Mouse (Mus musculus) layer of hippocampus, adult 18-20 months (tissue): Measurements from ENCODE around the gene Shroom2. TPM values are rescaled to one million over a fixed set of nuclear protein-coding genes. Genes with fewer than 3 reads are reported as not detected.

ENCODE experiments used
- DNase-seq, 2 experiments: peaks; one replicate each; pipeline ENCODE4 v3.0.0; 2022; ENCODE audit warnings: low spot score in 2 of 2
- long read RNA-seq: library from polyadenylated mRNA; stranded (forward); transcript quantifications from one replicate; pipeline ENCODE4 v2.0.0, GENCODE M21; 2021
- total RNA-seq, 2 experiments: library from RNA; stranded (reverse); gene quantifications; 2 replicates each; pipeline ENCODE4 v1.2.3; 2021

Gene Shroom2
- total RNA-seq: 10 to 100 TPM; 87.2 to 90.7 TPM
- long read RNA-seq, full-length matches to known transcripts: 2 of 111 reads
- long read RNA-seq, partial matches to known transcripts: 10 of 111 reads
- long read RNA-seq, other reads (novel, unspliced or antisense): 99 of 111 reads

DNA sequence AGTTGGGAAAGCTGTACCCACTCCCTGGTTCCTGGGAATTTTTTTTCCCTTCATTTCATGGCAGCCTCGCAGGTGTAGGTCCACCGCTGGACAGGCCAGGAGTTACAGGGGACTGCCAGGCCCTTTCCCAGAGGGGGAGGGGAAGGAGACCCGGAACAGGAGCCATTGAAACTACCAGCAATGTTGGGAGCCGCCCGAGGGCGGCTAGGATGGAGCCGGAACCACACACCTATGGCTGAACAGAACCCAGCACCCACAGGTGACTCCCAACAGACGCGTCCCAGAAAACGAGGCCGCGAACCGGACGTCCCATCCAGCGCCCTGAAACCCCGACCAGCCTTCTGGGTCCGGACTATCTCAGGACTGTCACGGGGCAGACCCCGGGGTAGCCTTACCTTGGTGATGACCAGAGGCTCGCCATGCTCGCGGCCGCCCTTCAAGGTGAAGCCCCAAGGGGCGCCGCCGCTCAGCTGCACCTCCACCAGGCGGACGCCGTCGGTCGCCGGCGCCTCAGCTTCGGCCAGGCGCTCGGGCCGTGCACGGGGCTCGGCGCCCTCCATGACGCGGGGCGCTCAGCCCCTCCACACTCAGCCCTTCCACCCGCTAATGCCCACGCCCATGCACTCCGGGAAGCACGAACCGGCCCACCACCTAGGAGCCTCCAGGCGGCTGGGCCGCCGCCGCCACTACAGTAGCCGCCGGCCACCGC is at the start of gene Shroom2:
Shroom2 (minus strand) TSS at position 575 of the 709 bp plus-strand sequence.
- no peak for DNase-seq

GRCm38 (mm10) chrX:152818996-152819395 is 49.7 kb upstream of the Shroom2 start:
- DNase-seq: peak in 1 of 2 experiments; percentile 15

DNA sequence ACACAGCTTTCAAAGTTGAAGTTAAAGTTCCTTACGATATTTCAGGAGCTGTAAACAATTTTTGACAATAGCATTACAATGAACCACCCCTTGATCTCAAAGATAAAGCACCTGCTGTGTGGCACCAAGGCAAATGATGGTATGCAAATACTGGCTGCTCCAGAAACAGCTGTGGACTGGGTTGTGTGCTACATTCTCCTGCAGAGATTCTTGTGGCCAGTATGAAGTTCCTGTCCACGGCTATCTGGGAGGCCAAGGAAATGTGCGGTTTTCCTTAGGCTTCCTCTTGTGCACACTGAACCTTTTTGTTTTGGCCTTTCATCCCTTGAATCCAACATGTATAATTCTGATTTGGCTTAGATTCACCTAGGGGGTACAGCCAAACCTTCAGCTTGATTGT is 44.1 kb upstream of the Shroom2 start:
- DNase-seq: no peak

- DNase-seq: no peak
These were observed 36.1 kb upstream of the Shroom2 start for GRCm38 (mm10) chrX:152805317-152805716.

DNA sequence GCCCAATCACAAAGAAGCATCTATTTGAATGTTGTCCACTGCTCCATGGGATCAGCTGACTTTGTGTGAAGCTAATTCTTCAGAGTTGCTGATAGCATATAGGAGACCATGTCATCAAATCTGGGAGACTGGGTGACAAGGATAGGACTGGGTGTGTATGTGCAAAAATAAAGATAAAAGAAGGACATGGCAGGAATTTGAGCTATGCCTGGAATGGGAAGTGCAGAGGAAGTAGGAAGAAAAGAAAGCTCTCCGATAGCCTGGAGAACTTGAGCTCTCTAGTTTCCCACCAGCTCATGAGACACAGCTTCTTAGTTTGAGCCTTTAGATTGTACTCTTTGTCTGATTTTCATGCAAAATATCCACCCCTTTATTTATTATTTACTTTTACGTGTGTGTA is 19.3 kb upstream of the Shroom2 start:
- DNase-seq: no peak

DNA sequence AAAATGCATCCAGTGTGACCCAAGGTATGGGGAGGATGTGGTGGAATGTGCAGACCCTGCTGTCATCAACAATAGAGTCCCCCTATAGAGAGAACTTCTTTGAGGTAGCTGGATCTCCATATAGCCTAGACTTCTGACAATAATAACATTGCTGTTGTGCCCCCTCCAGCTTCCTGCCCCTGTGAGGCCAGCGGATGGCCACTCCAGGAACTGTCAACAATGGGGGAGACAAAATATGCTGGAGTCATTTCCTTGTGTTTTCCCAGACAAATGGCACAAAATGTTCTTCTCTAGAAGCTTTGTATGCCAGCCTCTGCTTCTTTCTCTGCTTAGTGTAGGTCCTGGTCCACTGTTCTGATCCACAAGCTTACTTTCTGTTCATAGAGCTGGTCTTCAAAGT is 18.9 kb upstream of the Shroom2 start:
- no peak for DNase-seq

DNA sequence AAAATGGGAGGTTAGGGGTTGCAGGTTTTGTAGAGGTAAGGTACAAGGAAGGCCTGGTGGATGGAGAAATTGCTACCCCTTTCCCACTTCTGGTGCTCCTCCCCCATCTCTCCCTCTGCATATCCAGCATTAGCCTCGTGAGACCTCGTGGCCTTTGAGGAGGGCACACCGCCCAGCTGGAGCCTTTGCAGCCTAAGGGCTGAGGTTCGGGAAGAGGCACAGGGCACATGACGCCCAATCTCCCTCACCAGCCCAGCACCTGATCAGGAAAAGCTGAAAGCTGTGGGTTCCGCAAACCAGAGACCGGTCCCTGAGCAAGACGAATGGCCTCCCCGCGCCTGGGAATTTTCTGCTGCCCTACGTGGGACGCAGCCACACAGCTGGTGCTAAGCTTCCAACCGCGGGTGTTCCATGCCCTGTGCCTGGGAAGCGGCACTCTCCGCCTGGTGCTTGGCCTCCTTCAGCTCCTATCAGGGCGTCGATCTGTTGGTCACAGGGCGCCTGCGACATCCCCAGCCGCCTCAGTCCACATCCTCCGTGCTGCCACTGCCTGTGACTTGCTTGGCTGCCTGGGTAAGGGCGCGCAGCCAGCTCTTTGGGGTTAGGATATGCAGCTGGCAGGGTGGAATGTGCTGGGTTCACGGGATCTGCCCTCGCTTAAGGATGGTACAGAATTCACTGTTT is 12.6 kb upstream of the Shroom2 start, which contains the start of gene Gpr143:
Gpr143 (plus strand) TSS at position 202 of the 684 bp plus-strand sequence.
- DNase-seq: no peak

DNA sequence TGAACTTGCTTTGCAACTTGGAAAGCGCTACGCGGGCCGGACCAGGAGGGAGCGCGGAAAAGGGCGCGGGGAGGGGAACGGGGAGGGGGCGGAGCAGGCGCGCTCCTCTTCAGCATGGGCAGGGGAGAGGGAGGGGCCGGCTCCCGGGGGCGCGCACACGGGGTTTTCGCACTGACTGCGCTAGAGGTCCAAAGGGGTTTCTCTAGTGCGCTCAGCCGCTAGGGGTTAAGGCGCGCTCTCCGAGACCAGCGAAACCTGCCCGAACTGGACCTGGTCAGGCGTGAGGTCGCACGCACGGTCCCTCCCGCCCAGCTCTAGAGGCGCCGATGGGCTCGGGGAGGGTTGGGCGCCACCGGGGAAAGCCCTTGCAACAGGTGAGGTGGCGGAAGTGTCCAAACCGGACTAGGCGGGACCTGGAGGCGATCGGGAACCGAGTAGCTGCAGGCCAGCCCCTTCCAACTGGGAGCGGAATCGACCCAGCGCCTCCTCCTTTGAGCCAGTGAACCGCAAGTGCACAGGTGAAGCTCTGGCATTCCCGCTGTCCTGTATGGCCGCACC is 414 bp upstream of the Shroom2 start:
- DNase-seq: peak in 1 of 2 experiments; percentile 11

- DNase-seq: no peak
These were observed 5.1 kb downstream of the Shroom2 start for GRCm38 (mm10) chrX:152764171-152764570.

GRCm38 (mm10) chrX:152762855-152763254 is 6.4 kb downstream of the Shroom2 start:
- DNase-seq: no peak

GRCm38 (mm10) chrX:152762437-152762836 is 6.8 kb downstream of the Shroom2 start:
- DNase-seq: no peak

DNA sequence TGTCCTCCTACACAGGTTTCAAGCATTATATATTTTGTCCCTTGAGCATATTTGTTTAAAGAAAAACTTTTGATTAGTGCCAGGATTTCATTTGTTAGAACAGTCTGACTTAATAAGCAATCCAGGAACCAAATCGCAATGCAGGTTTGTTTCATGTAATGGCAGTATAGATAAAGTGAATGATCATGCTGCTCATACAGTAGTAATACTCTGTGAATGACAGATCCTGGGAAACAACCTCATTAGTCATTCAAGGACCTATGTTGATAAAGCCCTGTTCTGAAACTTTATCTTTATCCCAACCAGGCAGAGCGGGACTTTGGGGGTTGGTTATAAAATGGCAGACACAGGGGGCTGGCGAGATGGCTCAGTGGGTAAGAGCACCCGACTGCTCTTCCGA is 13.0 kb downstream of the Shroom2 start:
- DNase-seq: no peak

- DNase-seq: no peak
These were observed 13.4 kb downstream of the Shroom2 start for GRCm38 (mm10) chrX:152755819-152756218.

GRCm38 (mm10) chrX:152745925-152746324 is 23.3 kb downstream of the Shroom2 start:
- DNase-seq: no peak

GRCm38 (mm10) chrX:152743642-152744041 is 25.6 kb downstream of the Shroom2 start:
- no peak for DNase-seq

DNA sequence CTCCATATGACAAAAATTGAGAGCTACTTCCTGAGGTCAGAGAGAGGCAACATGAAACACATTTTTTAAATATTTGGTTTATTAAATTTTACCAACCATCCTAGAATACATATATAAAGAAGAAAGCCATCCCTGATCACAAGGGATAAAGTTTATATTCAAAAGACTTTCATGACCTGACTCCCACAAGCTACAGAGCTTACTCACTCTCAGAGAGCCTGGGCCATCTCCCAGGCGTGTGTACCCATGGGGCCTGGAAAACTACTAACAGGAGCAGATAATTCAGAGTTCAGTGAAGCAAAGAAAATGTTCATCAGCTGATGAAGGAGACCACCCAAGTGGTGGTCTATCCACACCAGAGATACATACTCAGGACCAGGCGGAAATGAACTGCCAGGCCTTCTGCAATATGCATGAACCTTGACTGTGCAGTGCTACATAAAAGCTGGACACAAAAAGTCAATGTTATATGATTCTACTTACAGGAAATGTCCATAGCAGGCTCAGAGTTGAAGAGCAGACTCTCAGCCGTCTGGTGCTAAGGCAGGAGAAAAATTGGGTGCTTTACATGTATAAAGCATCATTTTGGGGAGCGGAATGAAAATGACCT is 30.4 kb downstream of the Shroom2 start:
- no peak for DNase-seq

- no peak for DNase-seq
These were observed 31.1 kb downstream of the Shroom2 start for GRCm38 (mm10) chrX:152738191-152738590.

DNA sequence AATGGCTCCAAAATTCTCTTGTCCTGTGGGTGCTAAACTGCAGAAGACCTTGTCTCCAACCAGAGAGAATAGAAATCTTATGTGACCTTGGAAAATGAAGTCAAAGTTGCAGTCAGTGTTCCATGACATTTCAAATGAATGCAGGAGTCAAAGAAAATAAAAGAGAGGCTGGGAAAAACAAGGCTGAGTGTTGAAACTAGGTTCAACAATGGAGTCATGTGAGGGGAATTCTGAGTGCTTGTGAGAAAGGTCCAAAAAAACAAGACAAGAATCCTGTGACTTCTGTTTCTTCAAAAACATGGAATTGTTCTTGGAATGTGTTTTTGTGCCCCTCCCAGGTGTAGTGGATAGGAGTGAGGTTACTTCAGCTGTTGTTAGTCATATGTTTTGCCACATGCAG is 34.0 kb downstream of the Shroom2 start:
- no peak for DNase-seq

DNA sequence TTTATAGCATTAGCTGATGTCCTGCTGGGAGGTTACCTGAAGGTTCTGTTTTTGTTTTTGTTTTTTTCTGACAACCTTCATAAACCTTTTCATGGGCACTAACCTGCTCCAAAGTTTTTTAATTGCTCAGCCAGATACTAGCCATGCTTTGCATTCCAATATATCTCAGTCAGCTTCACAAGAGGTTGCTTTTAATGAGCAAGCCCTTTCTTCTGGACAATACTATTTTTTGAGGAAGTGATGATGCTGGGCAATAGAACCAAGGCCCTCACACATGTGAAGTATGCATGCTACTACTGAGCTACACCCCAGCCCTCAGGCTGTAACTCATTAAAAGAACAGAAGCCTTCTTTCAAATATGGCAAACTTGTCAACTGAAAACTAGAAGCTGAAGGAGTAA is 52.6 kb downstream of the Shroom2 start:
- no peak for DNase-seq

DNA sequence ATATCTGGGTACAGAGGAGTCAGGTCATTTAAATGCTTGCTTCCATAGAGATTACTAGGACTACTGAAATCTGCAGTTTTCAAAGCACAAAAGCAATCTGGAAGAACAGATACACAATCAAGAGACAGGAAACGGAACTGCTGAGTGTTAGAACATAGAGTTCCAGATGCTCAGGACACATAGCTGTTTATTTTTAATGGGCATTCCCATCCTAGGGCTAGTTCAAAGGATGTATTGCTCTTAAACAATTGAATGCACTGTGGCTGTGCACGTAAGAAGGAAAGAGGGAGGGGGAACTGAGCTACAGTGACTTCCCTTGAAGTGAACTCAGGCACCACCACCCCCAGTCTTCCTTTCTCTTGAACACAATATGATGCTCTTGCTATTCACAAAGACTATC is 58.5 kb downstream of the Shroom2 start:
- peak in 1 of 2 experiments; percentile 1 for DNase-seq

- no peak for DNase-seq
These were observed 60.9 kb downstream of the Shroom2 start for GRCm38 (mm10) chrX:152708359-152708758.

GRCm38 (mm10) chrX:152705397-152705796 is 63.9 kb downstream of the Shroom2 start:
- peak in 1 of 2 experiments; percentile 25 for DNase-seq
